Mouse (Mus musculus): Measurements from ENCODE around the gene Fan1. TPM values are rescaled to one million over a fixed set of nuclear protein-coding genes. Genes with fewer than 3 reads are reported as not detected.

Fan1 gene
- polyA plus RNA-seq, 1 experiment from 2014 or later, result 5.4 TPM

GRCm38 (mm10) chr7:64312811-64313210, 61.1 kb downstream of the Fan1 start:
- ATAC-seq (ENCODE audit: low read depth), result no peak

GRCm38 (mm10) chr7:64310756-64311155, 63.1 kb downstream of the Fan1 start:
- no peak overlapping the region for H3K4me3 ChIP-seq (ENCODE audit: low read length)
- H3K9me3 ChIP-seq (ENCODE audit: control insufficient read depth, low read length), result no peaks in the 10 kb centered on the region
- H3K27me3 ChIP-seq (ENCODE audit: control insufficient read depth, insufficient read depth, low read depth, low read length), result no peaks in the 10 kb centered on the region
- no peak overlapping the region for H3K9ac ChIP-seq (ENCODE audit: low read length)
- H3K4me1 ChIP-seq (replicated peaks; ENCODE audit: control insufficient read depth, insufficient read depth, low read length), result no peaks in the 10 kb centered on the region
- H3K36me3 ChIP-seq (ENCODE audit: control insufficient read depth, insufficient read depth, low read length), result peaks cover 7% of the 10 kb centered on the region
- 65% methylated on average over 2 of the region's 2 CpGs for WGBS
- no peak overlapping the region for H3K27ac ChIP-seq (ENCODE audit: low read length)
- no peak overlapping the region for H3K4me2 ChIP-seq (ENCODE audit: low read depth, low read length)
- no peak for ATAC-seq (ENCODE audit: low read depth)

More at GRCm38 (mm10) chr7:64312811-64313210, 61.1 kb downstream of the Fan1 start:
- H3K9ac ChIP-seq (ENCODE audit: low read length), result no peak overlapping the region
- H3K4me3 ChIP-seq (ENCODE audit: low read length), result no peak overlapping the region
- H3K4me1 ChIP-seq (replicated peaks; ENCODE audit: control insufficient read depth, insufficient read depth, low read length), result no peaks in the 10 kb centered on the region
- H3K36me3 ChIP-seq (ENCODE audit: control insufficient read depth, insufficient read depth, low read length), result peaks cover 10% of the 10 kb centered on the region; the same call in 1 of the 2 replicates
- no peak overlapping the region for H3K27ac ChIP-seq (ENCODE audit: low read length)
- H3K9me3 ChIP-seq (ENCODE audit: control insufficient read depth, low read length), result no peaks in the 10 kb centered on the region
- no peaks in the 10 kb centered on the region for H3K27me3 ChIP-seq (ENCODE audit: control insufficient read depth, insufficient read depth, low read depth, low read length)
- H3K4me2 ChIP-seq (ENCODE audit: low read depth, low read length), result no peak overlapping the region
- WGBS, result 69% methylated on average over 7 of the region's 7 CpGs

- Histone ChIP-seq H3K27me3 (ENCODE audit: control insufficient read depth, insufficient read depth, low read depth, low read length) (no peaks in the 10 kb centered on the region), H3K36me3 (ENCODE audit: control insufficient read depth, insufficient read depth, low read length) (peaks cover 7% of the 10 kb centered on the region), H3K9me3 (ENCODE audit: control insufficient read depth, low read length) (no peaks in the 10 kb centered on the region), H3K4me2 (ENCODE audit: low read depth, low read length) (no peak overlapping the region), H3K4me1 (replicated peaks; ENCODE audit: control insufficient read depth, insufficient read depth, low read length) (no peaks in the 10 kb centered on the region), H3K27ac (ENCODE audit: low read length) (no peak overlapping the region), H3K4me3 (ENCODE audit: low read length) (no peak overlapping the region), H3K9ac (ENCODE audit: low read length) (no peak overlapping the region)
- ATAC-seq (ENCODE audit: low read depth), result no peak
- WGBS, result 83% methylated on average over 7 of the region's 7 CpGs
These were observed 63.7 kb downstream of the Fan1 start for GRCm38 (mm10) chr7:64310241-64310640.

Other genes with a start within 250 kb of the Fan1 start
- 0.10 TPM in 1 of 2 replicates, not detected in the other for gene Trpm1, start 220.3 kb downstream of the Fan1 start, polyA plus RNA-seq (2015; fragmentation: Nextera tagmentation; extraction: Ambion mirVana)
- gene Mtmr10, start 86.4 kb downstream of the Fan1 start, polyA plus RNA-seq (2015; fragmentation: Nextera tagmentation; extraction: Ambion mirVana), result 11.2 and 11.9 TPM in 2 replicates
- gene Mphosph10, start 18.2 kb upstream of the Fan1 start, polyA plus RNA-seq (2015; fragmentation: Nextera tagmentation; extraction: Ambion mirVana), result 31.5 and 36.4 TPM in 2 replicates
- gene Mcee, start 18.5 kb upstream of the Fan1 start, polyA plus RNA-seq (2015; fragmentation: Nextera tagmentation; extraction: Ambion mirVana), result 86.3 and 88.0 TPM in 2 replicates
- gene Apba2, start 127.6 kb upstream of the Fan1 start, polyA plus RNA-seq (2015; fragmentation: Nextera tagmentation; extraction: Ambion mirVana), result 1.5 and 1.7 TPM in 2 replicates